Mouse (Mus musculus) neural tube, embryonic 12.5 days (tissue): ENCODE measurements around the gene Tctn1. TPM values are rescaled to one million over a fixed set of nuclear protein-coding genes. Genes with fewer than 3 reads are reported as not detected.

ENCODE experiments used
- ATAC-seq: fragments of 200-750 bp; cut with Nextera tagmentation; 2 replicates; pipeline ENCODE4 v1.8.0; 2017; ENCODE audit warnings: low read depth, mild to moderate bottlenecking, moderate TSS enrichment, moderate library complexity; ENCODE audit not compliant: low FRiP score
- H3K27ac ChIP-seq: fragments of 300-500 bp; sonication (generic); 2 replicates; pipeline ENCODE4 v1.5.1; 2016
- H3K27me3 ChIP-seq: fragments of 300-500 bp; sonication (generic); replicated peaks from 2 replicates; pipeline ENCODE4 v1.6.1; 2016; ENCODE audit warnings: mild to moderate bottlenecking
- H3K36me3 ChIP-seq: fragments of 300-500 bp; sonication (generic); 2 replicates; pipeline ENCODE4 v1.6.1; 2016; ENCODE audit warnings: mild to moderate bottlenecking
- H3K4me1 ChIP-seq: fragments of 300-500 bp; sonication (generic); 2 replicates; pipeline ENCODE4 v1.6.1; 2016
- H3K4me2 ChIP-seq: fragments of 300-500 bp; sonication (generic); replicated peaks from 2 replicates; pipeline ENCODE4 v1.6.1; 2016; ENCODE audit warnings: mild to moderate bottlenecking
- H3K4me3 ChIP-seq: fragments of 300-500 bp; sonication (generic); 2 replicates; pipeline ENCODE4 v1.5.1; 2016
- H3K9ac ChIP-seq: fragments of 300-500 bp; sonication (generic); 2 replicates; pipeline ENCODE4 v1.6.1; 2016; ENCODE audit warnings: mild to moderate bottlenecking
- H3K9me3 ChIP-seq: fragments of 300-500 bp; sonication (generic); 2 replicates; pipeline ENCODE4 v1.6.1; 2016; ENCODE audit warnings: mild to moderate bottlenecking
- WGBS: fragments of 180-500 bp; shearing (Covaris S2); methylation state at CpG from one replicate; pipeline ENCODE4 v1.1.7; 2016; 5-methylcytosine and 5-hydroxymethylcytosine counted together
- polyA plus RNA-seq: library from polyadenylated mRNA; unstranded; fragments of >200 nt; fragmentation: Nextera tagmentation; extraction: Ambion mirVana; gene quantifications from 2 replicates; pipeline ENCODE4 v1.2.1, GENCODE M21; 2016

Tctn1 gene
- polyA plus RNA-seq, 1 experiment from 2014 or later = 4.6 TPM

- 4% methylated on average over 21 of the region's 21 CpGs for WGBS
- peak; percentile 37; the same call in 1 of the 2 replicates for ATAC-seq
Measured at GRCm38 (mm10) chr5:122209591-122210368, 54.5 kb downstream of the Tctn1 start.

GRCm38 (mm10) chr5:122208909-122209308 is 55.4 kb downstream of the Tctn1 start:
- no peak overlapping the region for H3K27ac ChIP-seq
- no peak overlapping the region for H3K4me3 ChIP-seq
- H3K9ac ChIP-seq = no peak overlapping the region
- H3K9me3 ChIP-seq = no peaks in the 10 kb centered on the region
- ATAC-seq = no peak
- H3K27me3 ChIP-seq = no peaks in the 10 kb centered on the region
- H3K36me3 ChIP-seq = no peaks in the 10 kb centered on the region
- peaks cover 12% of the 10 kb centered on the region for H3K4me1 ChIP-seq
- 52% methylated on average over 6 of the region's 6 CpGs for whole genome bisulfite sequencing
- peak overlapping the region; percentile 55 for H3K4me2 ChIP-seq

More at GRCm38 (mm10) chr5:122209591-122210368, 54.5 kb downstream of the Tctn1 start:
- H3K36me3 ChIP-seq = no peaks in the 10 kb centered on the region
- H3K4me3 ChIP-seq = peak overlapping the region; percentile 11
- no peaks in the 10 kb centered on the region for H3K9me3 ChIP-seq
- H3K4me1 ChIP-seq = peaks cover 12% of the 10 kb centered on the region
- 0 out of 2 replicates have a peak overlapping the region, but pooled peaks have one; percentile 17 for H3K9ac ChIP-seq
- peak overlapping the region; percentile 55 for H3K4me2 ChIP-seq
- no peaks in the 10 kb centered on the region for H3K27me3 ChIP-seq
- no peak overlapping the region for H3K27ac ChIP-seq

GRCm38 (mm10) chr5:122206475-122206874 is 57.8 kb downstream of the Tctn1 start, which contains the start of gene Hvcn1:
TSS of gene Hvcn1 (plus strand) at chr5:122206804.
- Histone ChIP-seq H3K36me3 (no peaks in the 10 kb centered on the region), H3K9me3 (no peaks in the 10 kb centered on the region), H3K4me1 (peaks cover 12% of the 10 kb centered on the region), H3K27me3 (no peaks in the 10 kb centered on the region), H3K4me3 (no peak within 1 kb of the TSS), H3K9ac (no peak within 1 kb of the TSS), H3K4me2 (no peak within 1 kb of the TSS), H3K27ac (no peak within 1 kb of the TSS)
- 82% methylated on average over 4 of the region's 4 CpGs for WGBS
- ATAC-seq = no peak

DNA sequence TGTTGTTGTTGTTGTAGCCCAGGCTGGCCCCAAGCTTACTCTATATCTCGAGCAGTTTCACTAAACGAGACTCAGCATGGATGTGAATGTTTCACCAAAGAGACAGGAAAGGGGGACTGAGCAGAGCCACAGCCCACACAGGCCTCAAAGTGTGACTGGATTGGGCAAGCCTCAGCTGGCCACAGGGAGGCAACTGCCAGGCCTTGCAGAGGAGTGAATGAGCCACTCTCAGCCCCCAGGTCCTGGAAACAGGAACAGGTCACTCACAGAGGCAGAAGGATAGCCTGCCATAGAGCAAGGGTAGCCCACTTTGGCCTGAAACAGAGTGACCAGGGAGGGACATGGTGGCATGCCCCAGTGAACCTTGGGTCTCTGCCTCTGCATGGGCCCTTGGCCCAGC is 60.1 kb downstream of the Tctn1 start:
- Histone ChIP-seq H3K27me3 (no peaks in the 10 kb centered on the region), H3K27ac (no peak overlapping the region), H3K9me3 (0 out of 2 replicates have a peak, but pooled peaks cover 8% of the 10 kb centered on the region), H3K4me1 (peaks cover under 1% of the 10 kb centered on the region), H3K36me3 (no peaks in the 10 kb centered on the region), H3K4me2 (no peak overlapping the region), H3K4me3 (no peak overlapping the region), H3K9ac (no peak overlapping the region)
- WGBS = 76% methylated on average over 2 of the region's 2 CpGs
- ATAC-seq = no peak

DNA sequence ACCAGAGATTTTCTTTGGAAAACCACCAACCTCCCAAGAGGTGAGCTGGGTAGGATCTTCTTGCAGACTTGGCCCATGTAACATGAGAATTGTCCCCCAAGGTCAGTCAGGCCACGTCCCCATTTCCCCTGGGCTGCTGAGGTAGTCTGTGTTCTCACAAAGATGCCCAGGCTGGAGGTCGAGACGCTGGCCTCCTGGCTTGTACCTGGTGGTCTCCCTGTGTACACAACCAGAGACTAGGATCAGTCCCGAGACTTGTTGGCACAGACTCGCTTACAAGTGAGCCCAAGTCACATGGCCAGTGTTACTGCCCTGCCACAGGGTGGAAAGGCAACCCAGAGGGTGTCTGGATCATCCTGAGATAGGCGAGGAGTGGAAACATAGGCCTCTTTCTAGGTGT is 62.4 kb downstream of the Tctn1 start:
- Histone ChIP-seq H3K27ac (no peak overlapping the region), H3K36me3 (no peaks in the 10 kb centered on the region), H3K4me2 (no peak overlapping the region), H3K9me3 (0 out of 2 replicates have a peak, but pooled peaks cover 8% of the 10 kb centered on the region), H3K4me1 (no peaks in the 10 kb centered on the region), H3K9ac (no peak overlapping the region), H3K27me3 (no peaks in the 10 kb centered on the region), H3K4me3 (no peak overlapping the region)
- ATAC-seq = no peak
- 89% methylated on average over 6 of the region's 6 CpGs for WGBS

DNA sequence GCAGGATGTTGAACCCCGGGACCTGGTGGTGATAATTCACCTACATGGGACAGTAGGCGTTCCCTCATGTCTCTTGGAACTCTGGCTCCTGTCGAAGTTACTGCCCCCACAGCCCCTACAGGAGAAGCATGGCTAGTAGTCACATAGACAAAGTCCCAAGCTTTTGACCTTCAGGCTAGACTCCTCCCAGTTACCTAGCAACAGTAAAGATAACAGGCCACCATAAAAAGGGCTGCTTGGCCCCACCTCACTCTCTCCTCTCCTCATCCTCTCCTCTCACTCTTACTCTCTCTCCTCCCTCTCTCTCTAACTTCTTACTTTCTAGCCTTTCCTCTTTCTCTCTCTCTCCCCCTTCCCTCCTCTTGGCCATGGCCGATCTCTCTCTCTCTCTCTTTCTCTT is 63.4 kb downstream of the Tctn1 start:
- no peak overlapping the region for H3K4me2 ChIP-seq
- H3K9ac ChIP-seq = no peak overlapping the region
- no peak for ATAC-seq
- no peaks in the 10 kb centered on the region for H3K27me3 ChIP-seq
- H3K4me1 ChIP-seq = no peaks in the 10 kb centered on the region
- H3K36me3 ChIP-seq = no peaks in the 10 kb centered on the region
- 91% methylated on average over 4 of the region's 4 CpGs for WGBS
- H3K27ac ChIP-seq = no peak overlapping the region
- 0 out of 2 replicates have a peak, but pooled peaks cover 8% of the 10 kb centered on the region for H3K9me3 ChIP-seq
- no peak overlapping the region for H3K4me3 ChIP-seq

- Histone ChIP-seq H3K36me3 (no peaks in the 10 kb centered on the region), H3K4me2 (no peak overlapping the region), H3K9me3 (no peaks in the 10 kb centered on the region), H3K9ac (no peak overlapping the region), H3K27ac (no peak overlapping the region), H3K4me3 (no peak overlapping the region), H3K4me1 (no peaks in the 10 kb centered on the region), H3K27me3 (no peaks in the 10 kb centered on the region)
- 56% methylated on average over 3 of the region's 4 CpGs for WGBS
- no peak for ATAC-seq
Measured at GRCm38 (mm10) chr5:122192347-122192746, 71.9 kb downstream of the Tctn1 start.

DNA sequence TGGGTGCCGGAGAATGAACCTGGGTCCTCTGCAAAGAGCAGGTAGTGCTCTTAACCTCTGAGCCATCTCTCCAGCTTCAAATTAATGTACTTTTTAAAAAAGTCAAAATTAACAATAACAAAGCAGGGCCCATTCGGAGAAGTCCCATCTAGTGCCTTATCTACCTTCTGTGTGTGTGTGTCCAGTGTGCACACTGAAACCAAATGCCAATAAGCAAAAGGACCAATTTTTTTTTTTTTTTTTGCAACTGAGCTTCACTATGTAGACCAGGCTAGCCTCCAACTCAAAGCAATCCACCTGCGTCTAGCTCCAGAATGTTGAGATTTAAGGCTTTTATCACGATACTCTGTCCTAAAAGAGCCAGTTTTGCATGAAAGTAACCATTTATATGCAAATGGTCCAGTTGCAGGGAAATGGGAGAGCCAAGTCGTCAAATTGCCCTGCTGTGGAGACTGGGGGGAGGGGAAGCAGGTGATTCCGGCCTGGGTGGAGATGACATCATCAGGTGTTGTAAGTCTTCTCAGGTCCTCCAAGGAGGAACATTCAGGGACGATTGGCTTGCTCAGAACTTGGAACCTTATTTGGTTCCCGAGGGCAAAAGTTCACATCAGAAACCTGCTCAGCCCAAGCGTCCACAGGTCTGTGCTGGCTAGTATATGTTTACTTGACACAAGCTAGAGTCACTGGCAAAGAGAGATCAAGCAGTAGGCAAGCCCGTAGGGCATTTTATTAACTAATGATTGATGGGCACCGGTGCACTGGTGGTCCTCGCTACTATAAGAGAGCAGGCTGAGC is 72.8 kb downstream of the Tctn1 start:
- Histone ChIP-seq H3K9me3 (no peaks in the 10 kb centered on the region), H3K27me3 (no peaks in the 10 kb centered on the region), H3K9ac (no peak overlapping the region), H3K4me1 (no peaks in the 10 kb centered on the region), H3K36me3 (no peaks in the 10 kb centered on the region), H3K27ac (no peak overlapping the region), H3K4me2 (no peak overlapping the region), H3K4me3 (no peak overlapping the region)
- 64% methylated on average over 12 of the region's 12 CpGs for WGBS
- no peak for ATAC-seq

- Histone ChIP-seq H3K4me3 (no peak overlapping the region), H3K4me1 (no peaks in the 10 kb centered on the region), H3K9me3 (no peaks in the 10 kb centered on the region), H3K36me3 (no peaks in the 10 kb centered on the region), H3K9ac (no peak overlapping the region), H3K27me3 (no peaks in the 10 kb centered on the region), H3K4me2 (no peak overlapping the region), H3K27ac (no peak overlapping the region)
- ATAC-seq = no peak
- 69% methylated on average over 7 of the region's 7 CpGs for WGBS
Measured at GRCm38 (mm10) chr5:122190465-122190864, 73.8 kb downstream of the Tctn1 start.

- Histone ChIP-seq H3K4me1 (no peaks in the 10 kb centered on the region), H3K27ac (no peak overlapping the region), H3K36me3 (no peaks in the 10 kb centered on the region), H3K9me3 (no peaks in the 10 kb centered on the region), H3K4me3 (no peak overlapping the region), H3K4me2 (no peak overlapping the region), H3K9ac (no peak overlapping the region), H3K27me3 (no peaks in the 10 kb centered on the region)
- ATAC-seq = no peak
- 61% methylated on average over 3 of the region's 3 CpGs for WGBS
Measured at GRCm38 (mm10) chr5:122189115-122189514, 75.1 kb downstream of the Tctn1 start.
